Mouse (Mus musculus): Measurements from ENCODE around the gene Cfap61. TPM values are rescaled to one million over a fixed set of nuclear protein-coding genes. Genes with fewer than 3 reads are reported as not detected.

Cfap61 gene
- total and polyA plus RNA-seq, 3 experiments = 0.22 TPM; not detected in 2

DNA sequence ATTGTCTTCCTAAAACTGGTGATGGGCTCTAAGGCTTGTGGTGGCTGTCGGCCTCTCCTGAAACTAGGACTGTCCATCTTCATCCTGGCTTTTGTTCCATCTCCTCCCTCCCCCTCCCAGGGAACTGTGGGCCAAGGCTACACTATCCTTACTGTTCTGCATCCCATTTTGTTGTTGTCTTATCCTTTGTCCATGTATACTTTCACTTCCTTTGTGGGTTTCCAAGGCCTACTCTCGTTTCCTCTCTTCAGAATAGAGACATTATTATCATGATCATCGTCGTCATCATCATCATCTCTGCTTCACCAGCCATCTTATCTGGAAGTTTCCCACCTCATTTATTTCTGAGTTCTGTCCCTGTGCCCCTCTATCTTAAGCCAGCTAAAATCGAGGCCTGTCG is 199.7 kb downstream of the Cfap61 start:
- DNase-seq (ENCODE audit: low spot score) = no peak
- ATAC-seq (ENCODE audit: extremely low read depth, insufficient number of reproducible peaks, low FRiP score, poor library complexity, severe bottlenecking) = no peak
- Histone ChIP-seq H3K9me3 (replicated peaks) (peaks cover 32% of the 10 kb centered on the region), H3K36me3 (replicated peaks) (no peaks in the 10 kb centered on the region), H3K4me1 (ENCODE audit: insufficient read depth, low read depth, low read length) (no peaks in the 10 kb centered on the region), H3K4me3 (ENCODE audit: low read depth, low read length) (no peak overlapping the region), H3K27me3 (ENCODE audit: insufficient read depth, low read length) (no peaks in the 10 kb centered on the region)
- TF ChIP-seq GATA2 (IDR thresholded peaks at IDR 0.05; ENCODE audit: borderline replicate concordance, low read depth, low read length) (no peak), CTCF (IDR thresholded peaks at IDR 0.05; ENCODE audit: low read depth, low read length) (no peak), GATA1 (IDR thresholded peaks at IDR 0.05; ENCODE audit: borderline replicate concordance, low read length) (no peak), POLR2AphosphoS5 (IDR thresholded peaks at IDR 0.05; ENCODE audit: insufficient replicate concordance, low read depth, low read length) (no peak), TAL1 (conservative IDR thresholded peaks at IDR 0.05; ENCODE audit: low read depth, low read length) (no peak)

DNA sequence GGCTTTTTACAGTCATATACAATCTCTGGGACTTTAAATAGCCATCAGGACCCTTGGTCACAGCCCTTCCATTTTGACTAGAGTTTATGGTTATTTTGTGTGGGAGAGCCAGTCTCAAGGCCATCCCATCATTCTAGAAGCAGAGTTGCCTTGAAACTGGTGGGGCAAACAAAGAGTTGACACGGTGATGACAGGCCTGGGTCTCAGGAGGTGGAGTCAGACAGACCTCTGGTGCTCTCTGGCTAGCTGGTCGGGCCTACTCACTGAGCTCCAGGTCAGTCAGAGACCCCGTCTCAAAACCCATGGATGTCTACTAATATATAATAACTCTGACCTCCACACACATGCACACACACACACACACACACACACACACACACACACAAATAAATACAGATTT is 206.1 kb downstream of the Cfap61 start:
- ATAC-seq (ENCODE audit: extremely low read depth, insufficient number of reproducible peaks, low FRiP score, poor library complexity, severe bottlenecking) (no peak), DNase-seq (ENCODE audit: low spot score) (no peak)
- no peaks in the 10 kb centered on the region for H3K36me3 ChIP-seq (replicated peaks)
- no peaks in the 10 kb centered on the region for H3K4me1 ChIP-seq (ENCODE audit: insufficient read depth, low read depth, low read length)
- no peaks in the 10 kb centered on the region for H3K27me3 ChIP-seq (ENCODE audit: insufficient read depth, low read length)
- H3K4me3 ChIP-seq (ENCODE audit: low read depth, low read length) = no peak overlapping the region
- peaks cover 19% of the 10 kb centered on the region for H3K9me3 ChIP-seq (replicated peaks)
- TF ChIP-seq GATA2 (IDR thresholded peaks at IDR 0.05; ENCODE audit: borderline replicate concordance, low read depth, low read length) (no peak), GATA1 (IDR thresholded peaks at IDR 0.05; ENCODE audit: borderline replicate concordance, low read length) (no peak), POLR2AphosphoS5 (IDR thresholded peaks at IDR 0.05; ENCODE audit: insufficient replicate concordance, low read depth, low read length) (no peak), TAL1 (conservative IDR thresholded peaks at IDR 0.05; ENCODE audit: low read depth, low read length) (no peak), CTCF (IDR thresholded peaks at IDR 0.05; ENCODE audit: low read depth, low read length) (no peak)

DNA sequence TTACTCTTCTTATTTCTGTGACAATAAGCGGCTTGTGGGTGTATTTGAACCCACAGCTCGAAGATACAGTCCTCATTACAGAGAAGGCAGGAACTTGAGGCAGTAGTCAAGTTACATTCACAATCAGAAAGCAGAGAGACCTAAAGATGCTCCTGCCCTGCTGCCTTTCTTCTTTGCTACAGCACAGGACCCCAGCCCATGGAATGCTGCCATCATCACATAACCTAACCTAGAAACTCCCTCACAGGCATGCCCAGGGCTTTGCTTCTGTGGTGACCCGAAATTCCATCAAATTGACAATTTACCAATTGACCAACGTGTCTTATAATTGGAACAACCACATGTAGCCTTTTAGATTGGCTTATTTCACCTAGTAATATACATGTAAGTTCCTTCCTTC is 212.7 kb downstream of the Cfap61 start:
- H3K27me3 ChIP-seq (ENCODE audit: insufficient read depth, low read length) = no peaks in the 10 kb centered on the region
- ATAC-seq (ENCODE audit: extremely low read depth, insufficient number of reproducible peaks, low FRiP score, poor library complexity, severe bottlenecking) (no peak), DNase-seq (ENCODE audit: low spot score) (no peak)
- H3K36me3 ChIP-seq (replicated peaks) = no peaks in the 10 kb centered on the region
- no peaks in the 10 kb centered on the region for H3K4me1 ChIP-seq (ENCODE audit: insufficient read depth, low read depth, low read length)
- no peak for TF ChIP-seq GATA2 (IDR thresholded peaks at IDR 0.05; ENCODE audit: borderline replicate concordance, low read depth, low read length)
- TF ChIP-seq GATA1 (IDR thresholded peaks at IDR 0.05; ENCODE audit: borderline replicate concordance, low read length) = no peak
- no peak for TF ChIP-seq TAL1 (conservative IDR thresholded peaks at IDR 0.05; ENCODE audit: low read depth, low read length)
- TF ChIP-seq CTCF (IDR thresholded peaks at IDR 0.05; ENCODE audit: low read depth, low read length) = no peak
- TF ChIP-seq POLR2AphosphoS5 (IDR thresholded peaks at IDR 0.05; ENCODE audit: insufficient replicate concordance, low read depth, low read length) = no peak
- peaks cover 51% of the 10 kb centered on the region for H3K9me3 ChIP-seq (replicated peaks)
- H3K4me3 ChIP-seq (ENCODE audit: low read depth, low read length) = no peak overlapping the region

DNA sequence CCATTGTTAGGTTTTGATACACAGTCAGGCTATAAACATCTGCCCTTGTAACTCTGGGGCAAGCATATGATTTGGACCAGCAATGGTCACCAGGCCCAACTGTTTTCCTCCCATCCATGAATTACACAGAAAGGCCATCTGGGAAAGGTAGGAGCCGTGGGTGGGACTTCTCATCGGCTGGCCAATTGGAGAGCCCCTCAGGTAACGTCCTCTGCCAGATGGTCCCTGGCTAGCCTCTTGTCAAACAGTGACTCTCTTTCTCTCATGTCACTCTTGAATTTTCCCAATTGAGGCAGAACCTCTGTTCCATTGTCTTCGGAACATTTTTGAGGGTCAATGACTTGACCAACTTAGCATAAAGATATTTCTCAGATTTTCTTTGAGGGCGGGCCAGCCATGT is 213.2 kb downstream of the Cfap61 start:
- Histone ChIP-seq H3K4me1 (ENCODE audit: insufficient read depth, low read depth, low read length) (no peaks in the 10 kb centered on the region), H3K27me3 (ENCODE audit: insufficient read depth, low read length) (no peaks in the 10 kb centered on the region), H3K9me3 (replicated peaks) (peaks cover 46% of the 10 kb centered on the region), H3K4me3 (ENCODE audit: low read depth, low read length) (no peak overlapping the region), H3K36me3 (replicated peaks) (no peaks in the 10 kb centered on the region)
- TF ChIP-seq TAL1 (conservative IDR thresholded peaks at IDR 0.05; ENCODE audit: low read depth, low read length) = no peak
- no peak for TF ChIP-seq GATA2 (IDR thresholded peaks at IDR 0.05; ENCODE audit: borderline replicate concordance, low read depth, low read length)
- TF ChIP-seq CTCF (IDR thresholded peaks at IDR 0.05; ENCODE audit: low read depth, low read length) = no peak
- TF ChIP-seq GATA1 (IDR thresholded peaks at IDR 0.05; ENCODE audit: borderline replicate concordance, low read length) = no peak
- no peak for TF ChIP-seq POLR2AphosphoS5 (IDR thresholded peaks at IDR 0.05; ENCODE audit: insufficient replicate concordance, low read depth, low read length)
- DNase-seq (ENCODE audit: low spot score) (no peak), ATAC-seq (ENCODE audit: extremely low read depth, insufficient number of reproducible peaks, low FRiP score, poor library complexity, severe bottlenecking) (no peak)

DNA sequence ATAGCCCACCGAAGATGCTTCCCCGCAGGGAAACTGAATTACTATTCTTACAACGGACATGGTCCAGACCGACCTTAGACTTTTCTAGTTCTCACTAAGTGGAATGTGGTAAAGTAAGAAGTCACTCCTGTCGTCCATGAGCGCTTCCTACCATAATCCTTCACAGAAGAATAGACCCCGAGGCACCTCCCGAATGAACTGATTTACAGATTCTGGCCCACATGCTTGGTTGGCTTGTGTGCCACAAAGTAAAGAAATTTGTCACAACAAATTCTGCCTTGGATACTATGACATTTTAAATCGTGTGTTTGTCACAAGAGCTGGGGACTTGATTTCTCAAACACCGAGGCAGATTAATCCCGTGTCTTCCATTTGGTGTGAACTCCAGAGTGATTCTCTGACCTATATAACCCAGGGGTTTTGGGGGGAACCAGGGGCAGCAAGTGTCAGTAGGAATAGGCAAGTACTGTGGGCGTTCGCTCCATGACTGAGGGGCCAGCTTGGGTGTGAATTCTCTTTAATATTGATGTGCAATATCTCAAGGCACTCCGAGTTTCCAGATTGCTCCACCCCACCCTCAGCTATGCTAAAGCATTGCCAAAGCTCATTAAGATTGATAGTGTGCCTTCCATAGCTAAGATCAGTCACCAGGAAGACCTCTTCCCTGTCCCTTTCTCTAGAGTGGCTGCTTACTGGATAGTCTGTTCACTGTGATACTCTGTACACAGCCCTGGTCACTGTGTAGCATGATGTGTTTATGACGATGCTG is 214.8 kb downstream of the Cfap61 start:
- no peak for DNase-seq (ENCODE audit: low spot score)

DNA sequence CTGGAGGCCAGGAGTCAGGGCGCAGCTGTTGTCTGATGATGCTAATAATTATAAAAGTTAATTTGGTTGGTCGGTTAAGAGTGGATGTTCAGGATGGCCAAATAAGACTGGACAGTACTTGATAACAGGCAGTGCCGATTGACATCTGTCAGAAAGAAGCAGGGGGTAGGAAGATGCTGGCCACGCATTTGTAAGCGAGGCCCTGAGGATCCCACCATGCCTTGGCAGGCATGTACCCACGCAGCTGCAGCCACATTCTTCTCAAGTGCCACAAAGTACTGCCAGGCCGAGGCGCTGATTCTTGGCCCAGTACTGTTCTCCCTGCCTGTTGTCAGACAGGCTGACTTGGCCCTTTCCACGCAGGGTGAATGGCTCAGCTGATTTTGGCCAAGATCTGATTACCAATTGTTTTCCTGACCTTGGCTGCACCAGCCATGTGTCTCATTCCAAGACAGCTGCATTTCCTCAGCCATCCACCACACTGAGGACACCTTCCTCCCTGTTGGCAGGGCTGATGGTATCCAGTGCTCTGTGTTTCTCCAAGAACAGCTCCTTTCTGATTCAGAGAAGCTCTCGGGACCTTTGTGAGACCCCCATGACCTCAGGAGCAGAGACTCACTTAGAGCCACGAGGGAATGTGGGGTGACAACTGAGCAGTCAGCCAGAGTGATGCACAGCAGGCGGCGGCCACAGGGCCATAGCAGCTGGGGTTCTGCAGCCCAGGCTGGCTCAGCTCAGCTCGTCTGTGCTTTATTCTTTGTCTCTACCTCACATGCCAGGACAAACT is 233.6 kb downstream of the Cfap61 start:
- ATAC-seq (ENCODE audit: extremely low read depth, insufficient number of reproducible peaks, low FRiP score, poor library complexity, severe bottlenecking) (no peak), DNase-seq (ENCODE audit: low spot score) (no peak)
- peaks cover 16% of the 10 kb centered on the region for H3K9me3 ChIP-seq (replicated peaks)
- TF ChIP-seq POLR2AphosphoS5 (IDR thresholded peaks at IDR 0.05; ENCODE audit: insufficient replicate concordance, low read depth, low read length) (no peak), GATA1 (IDR thresholded peaks at IDR 0.05; ENCODE audit: borderline replicate concordance, low read length) (no peak), GATA2 (IDR thresholded peaks at IDR 0.05; ENCODE audit: borderline replicate concordance, low read depth, low read length) (no peak), CTCF (IDR thresholded peaks at IDR 0.05; ENCODE audit: low read depth, low read length) (no peak), TAL1 (conservative IDR thresholded peaks at IDR 0.05; ENCODE audit: low read depth, low read length) (no peak)
- no peak overlapping the region for H3K4me3 ChIP-seq (ENCODE audit: low read depth, low read length)
- H3K27me3 ChIP-seq (ENCODE audit: insufficient read depth, low read length) = no peaks in the 10 kb centered on the region
- no peaks in the 10 kb centered on the region for H3K4me1 ChIP-seq (ENCODE audit: insufficient read depth, low read depth, low read length)
- no peaks in the 10 kb centered on the region for H3K36me3 ChIP-seq (replicated peaks)

More for the DNA sequence above, 214.8 kb downstream of the Cfap61 start:
- TF ChIP-seq GATA2 (IDR thresholded peaks at IDR 0.05; ENCODE audit: borderline replicate concordance, low read depth, low read length) (no peak), GATA1 (IDR thresholded peaks at IDR 0.05; ENCODE audit: borderline replicate concordance, low read length) (no peak), TAL1 (conservative IDR thresholded peaks at IDR 0.05; ENCODE audit: low read depth, low read length) (no peak), POLR2AphosphoS5 (IDR thresholded peaks at IDR 0.05; ENCODE audit: insufficient replicate concordance, low read depth, low read length) (no peak), CTCF (IDR thresholded peaks at IDR 0.05; ENCODE audit: low read depth, low read length) (no peak)
- peaks cover 41% of the 10 kb centered on the region for H3K9me3 ChIP-seq (replicated peaks)
- no peaks in the 10 kb centered on the region for H3K4me1 ChIP-seq (ENCODE audit: insufficient read depth, low read depth, low read length)
- no peaks in the 10 kb centered on the region for H3K36me3 ChIP-seq (replicated peaks)
- no peak for ATAC-seq (ENCODE audit: extremely low read depth, insufficient number of reproducible peaks, low FRiP score, poor library complexity, severe bottlenecking)
- H3K27me3 ChIP-seq (ENCODE audit: insufficient read depth, low read length) = no peaks in the 10 kb centered on the region
- H3K4me3 ChIP-seq (ENCODE audit: low read depth, low read length) = no peak overlapping the region
